Mouse (Mus musculus) midbrain, embryonic 13.5 days (tissue): ENCODE data around the gene Rgl1. TPM values are rescaled to one million over a fixed set of nuclear protein-coding genes. Genes with fewer than 3 reads are reported as not detected.

Experiments used
- ATAC-seq: fragments of 200-750 bp; cut with Nextera tagmentation; 2 replicates; pipeline ENCODE4 v1.8.0; 2017; ENCODE audit warnings: mild to moderate bottlenecking, moderate TSS enrichment, moderate library complexity
- H3K27ac ChIP-seq: fragments of 300-500 bp; sonication (generic); 2 replicates; pipeline ENCODE4 v1.5.1; 2015; ENCODE audit warnings: inconsistent platforms, mild to moderate bottlenecking, moderate library complexity
- H3K27me3 ChIP-seq: fragments of 300-500 bp; sonication (generic); 2 replicates; pipeline ENCODE4 v1.6.1; 2015; ENCODE audit warnings: mild to moderate bottlenecking, inconsistent platforms
- H3K36me3 ChIP-seq: fragments of 300-500 bp; sonication (generic); 2 replicates; pipeline ENCODE4 v1.6.1; 2015; ENCODE audit warnings: mild to moderate bottlenecking, inconsistent platforms
- H3K4me1 ChIP-seq: fragments of 300-500 bp; sonication (generic); replicated peaks from 2 replicates; pipeline ENCODE4 v1.6.1; 2015; ENCODE audit warnings: inconsistent platforms
- H3K4me2 ChIP-seq: fragments of 300-500 bp; sonication (generic); replicated peaks from 2 replicates; pipeline ENCODE4 v1.6.1; 2015; ENCODE audit warnings: moderate library complexity, mild to moderate bottlenecking, inconsistent platforms
- H3K4me3 ChIP-seq: fragments of 300-500 bp; sonication (generic); replicated peaks from 2 replicates; pipeline ENCODE4 v1.5.1; 2015; ENCODE audit warnings: mild to moderate bottlenecking, inconsistent platforms
- H3K9ac ChIP-seq: fragments of 300-500 bp; sonication (generic); replicated peaks from 2 replicates; pipeline ENCODE4 v1.6.1; 2015; ENCODE audit warnings: mild to moderate bottlenecking, inconsistent platforms
- H3K9me3 ChIP-seq: fragments of 300-500 bp; sonication (generic); 2 replicates; pipeline ENCODE4 v1.6.1; 2016; ENCODE audit warnings: mild to moderate bottlenecking, inconsistent platforms
- WGBS: fragments of 180-500 bp; shearing (Covaris S2); methylation state at CpG from one replicate; pipeline ENCODE4 v1.1.7; 2015; 5-methylcytosine and 5-hydroxymethylcytosine counted together
- polyA plus RNA-seq: library from polyadenylated mRNA; unstranded; fragments of >200 nt; fragmentation: Nextera tagmentation; extraction: Ambion mirVana; gene quantifications from 2 replicates; pipeline ENCODE4 v1.2.1, GENCODE M21; 2015

The Rgl1 gene
- polyA plus RNA-seq, 1 experiment from 2014 or later, result 17.0 TPM

- Histone ChIP-seq H3K9me3 (no peaks in the 10 kb centered on the region), H3K4me1 (peaks cover 5% of the 10 kb centered on the region), H3K9ac (no peak overlapping the region), H3K4me2 (no peak overlapping the region), H3K27ac (no peak overlapping the region), H3K36me3 (no peaks in the 10 kb centered on the region), H3K4me3 (no peak overlapping the region), H3K27me3 (no peaks in the 10 kb centered on the region)
- 89% methylated on average over 10 of the region's 10 CpGs for WGBS
- no peak for ATAC-seq
These were observed 150.0 kb downstream of the Rgl1 start for GRCm38 (mm10) chr1:152615987-152616776.

- Histone ChIP-seq H3K36me3 (no peaks in the 10 kb centered on the region), H3K27me3 (no peaks in the 10 kb centered on the region), H3K9ac (no peak overlapping the region), H3K9me3 (no peaks in the 10 kb centered on the region), H3K4me3 (no peak overlapping the region), H3K27ac (no peak overlapping the region), H3K4me1 (peaks cover 5% of the 10 kb centered on the region), H3K4me2 (no peak overlapping the region)
- ATAC-seq, result no peak
- 74% methylated on average over 7 of the region's 7 CpGs for WGBS
These were observed 151.3 kb downstream of the Rgl1 start for GRCm38 (mm10) chr1:152614743-152615380.

- Histone ChIP-seq H3K4me1 (peaks cover 5% of the 10 kb centered on the region), H3K4me2 (no peak overlapping the region), H3K9me3 (no peaks in the 10 kb centered on the region), H3K27me3 (no peaks in the 10 kb centered on the region), H3K36me3 (no peaks in the 10 kb centered on the region), H3K4me3 (no peak overlapping the region), H3K9ac (no peak overlapping the region), H3K27ac (no peak overlapping the region)
- ATAC-seq, result no peak
- 88% methylated on average over 16 of the region's 16 CpGs for WGBS
These were observed 152.8 kb downstream of the Rgl1 start for GRCm38 (mm10) chr1:152613158-152613857.

- H3K4me3 ChIP-seq, result no peak overlapping the region
- no peak for ATAC-seq
- peaks cover 5% of the 10 kb centered on the region for H3K4me1 ChIP-seq
- H3K9ac ChIP-seq, result no peak overlapping the region
- no peaks in the 10 kb centered on the region for H3K36me3 ChIP-seq
- H3K27ac ChIP-seq, result no peak overlapping the region
- WGBS, result 73% methylated on average over 12 of the region's 12 CpGs
- H3K9me3 ChIP-seq, result no peaks in the 10 kb centered on the region
- no peak overlapping the region for H3K4me2 ChIP-seq
- no peaks in the 10 kb centered on the region for H3K27me3 ChIP-seq
These were observed 153.5 kb downstream of the Rgl1 start for GRCm38 (mm10) chr1:152612535-152613157.

- WGBS, result 73% methylated on average over 10 of the region's 10 CpGs
- Histone ChIP-seq H3K36me3 (no peaks in the 10 kb centered on the region), H3K27ac (no peak overlapping the region), H3K9me3 (no peaks in the 10 kb centered on the region), H3K4me1 (peaks cover 5% of the 10 kb centered on the region), H3K4me2 (no peak overlapping the region), H3K4me3 (no peak overlapping the region), H3K9ac (no peak overlapping the region), H3K27me3 (no peaks in the 10 kb centered on the region)
- no peak for ATAC-seq
These were observed 156.6 kb downstream of the Rgl1 start for GRCm38 (mm10) chr1:152609547-152609946.

- H3K9ac ChIP-seq, result no peak overlapping the region
- no peak for ATAC-seq
- H3K36me3 ChIP-seq, result no peaks in the 10 kb centered on the region
- H3K4me2 ChIP-seq, result no peak overlapping the region
- H3K27me3 ChIP-seq, result no peaks in the 10 kb centered on the region
- peaks cover 5% of the 10 kb centered on the region for H3K4me1 ChIP-seq
- no peak overlapping the region for H3K4me3 ChIP-seq
- no peaks in the 10 kb centered on the region for H3K9me3 ChIP-seq
- 84% methylated on average over 7 of the region's 7 CpGs for WGBS
- H3K27ac ChIP-seq, result no peak overlapping the region
These were observed 157.1 kb downstream of the Rgl1 start for GRCm38 (mm10) chr1:152609006-152609405.

- Histone ChIP-seq H3K27ac (no peak overlapping the region), H3K36me3 (no peaks in the 10 kb centered on the region), H3K4me2 (no peak overlapping the region), H3K9me3 (no peaks in the 10 kb centered on the region), H3K4me3 (no peak overlapping the region), H3K27me3 (no peaks in the 10 kb centered on the region), H3K4me1 (peaks cover 5% of the 10 kb centered on the region), H3K9ac (no peak overlapping the region)
- WGBS, result 67% methylated on average over 14 of the region's 14 CpGs
- ATAC-seq, result no peak
These were observed 158.4 kb downstream of the Rgl1 start for GRCm38 (mm10) chr1:152607765-152608164.

GRCm38 (mm10) chr1:152606727-152607126, 159.4 kb downstream of the Rgl1 start:
- WGBS, result 91% methylated on average over 11 of the region's 11 CpGs
- no peak for ATAC-seq
- no peaks in the 10 kb centered on the region for H3K9me3 ChIP-seq
- H3K4me1 ChIP-seq, result no peaks in the 10 kb centered on the region
- H3K9ac ChIP-seq, result no peak overlapping the region
- no peak overlapping the region for H3K4me3 ChIP-seq
- H3K27ac ChIP-seq, result no peak overlapping the region
- no peak overlapping the region for H3K4me2 ChIP-seq
- no peaks in the 10 kb centered on the region for H3K27me3 ChIP-seq
- H3K36me3 ChIP-seq, result no peaks in the 10 kb centered on the region

GRCm38 (mm10) chr1:152605895-152606625, 160.1 kb downstream of the Rgl1 start:
- WGBS, result 88% methylated on average over 5 of the region's 5 CpGs
- Histone ChIP-seq H3K4me3 (no peak overlapping the region), H3K4me1 (no peaks in the 10 kb centered on the region), H3K9ac (no peak overlapping the region), H3K27ac (no peak overlapping the region), H3K9me3 (no peaks in the 10 kb centered on the region), H3K4me2 (no peak overlapping the region), H3K36me3 (no peaks in the 10 kb centered on the region), H3K27me3 (no peaks in the 10 kb centered on the region)
- ATAC-seq, result no peak

- Histone ChIP-seq H3K9me3 (no peaks in the 10 kb centered on the region), H3K9ac (no peak overlapping the region), H3K27ac (no peak overlapping the region), H3K4me3 (no peak overlapping the region), H3K27me3 (no peaks in the 10 kb centered on the region), H3K4me2 (no peak overlapping the region), H3K4me1 (no peaks in the 10 kb centered on the region), H3K36me3 (no peaks in the 10 kb centered on the region)
- WGBS, result 89% methylated on average over 6 of the region's 6 CpGs
- no peak for ATAC-seq
These were observed 162.0 kb downstream of the Rgl1 start for GRCm38 (mm10) chr1:152604147-152604546.

- Histone ChIP-seq H3K4me3 (no peak overlapping the region), H3K4me2 (no peak overlapping the region), H3K4me1 (no peaks in the 10 kb centered on the region), H3K9ac (no peak overlapping the region), H3K9me3 (no peaks in the 10 kb centered on the region), H3K27ac (no peak overlapping the region), H3K36me3 (no peaks in the 10 kb centered on the region), H3K27me3 (no peaks in the 10 kb centered on the region)
- ATAC-seq, result no peak
- 76% methylated on average over 9 of the region's 9 CpGs for WGBS
These were observed 162.5 kb downstream of the Rgl1 start for GRCm38 (mm10) chr1:152603628-152604027.
